ENCODE assay signal across 25 mouse cellular contexts in the genomic region with DNA sequence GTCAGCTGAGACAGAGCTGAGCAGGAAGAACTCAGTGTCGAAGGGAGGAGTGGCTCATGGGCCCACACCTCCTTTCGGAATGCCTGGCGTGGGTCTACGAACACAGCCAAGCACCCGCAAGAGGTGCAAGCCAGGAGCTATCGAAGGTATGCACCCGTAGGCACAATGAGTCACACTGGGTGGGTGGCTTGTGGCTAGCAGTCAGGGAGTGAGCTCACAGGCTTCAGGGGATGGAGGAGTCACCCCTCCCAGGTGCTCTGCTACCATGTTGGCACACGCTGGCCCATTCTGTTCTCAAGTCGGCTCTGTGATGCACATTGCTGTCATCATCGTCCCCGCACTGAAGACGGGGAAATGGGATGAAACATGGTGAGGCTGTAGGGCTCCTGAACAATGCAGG.
DNase-seq lines count a peak whose midpoint lies in the region; ATAC-seq lines count a peak whose summit lies in the region.
"Had no signal": no experiment of that assay in that cellular context is flagged by ENCODE, and none has a peak within 500 bp of the region (broad histone marks: within the 10 kb centered on the region; RNA-seq: fewer than 3 reads in every experiment).

No protein-coding gene starts in this region.

- H3K4me1 ChIP-seq in limb, embryonic 15.5 days = 0 out of 2 replicates have a peak, but pooled peaks cover 6% of the 10 kb centered on the region
- H3K4me1 ChIP-seq in limb, embryonic 10.5 days = no peaks in the 10 kb centered on the region; the same call in none of the 2 replicates
- H3K4me1 ChIP-seq: embryonic facial prominence, embryonic 12.5 days had no signal

- ATAC-seq in limb, embryonic 15.5 days (ENCODE audit: insufficient number of reproducible peaks, low FRiP score, low TSS enrichment, low read depth) = 0 out of 2 replicates have a peak, but pooled peaks have one; percentile 40
- ATAC-seq: forebrain, embryonic 14.5 days; inflammation-experienced regulatory T-cells, adult 6 months; midbrain, embryonic 13.5 days had no signal

- no peak overlapping the region for H3K27ac ChIP-seq in limb, embryonic 15.5 days
- H3K27ac ChIP-seq in limb, embryonic 10.5 days = no peak overlapping the region
- H3K27ac ChIP-seq: embryonic facial prominence, embryonic 12.5 days; heart, adult 2 months; hindbrain, embryonic 10.5 days; hindbrain, embryonic 15.5 days; liver, embryonic 14.5 days; macrophage; midbrain, embryonic 13.5 days; neural tube, embryonic 13.5 days had no signal

- H3K9ac ChIP-seq in limb, embryonic 15.5 days = no peak overlapping the region
- H3K9ac ChIP-seq: embryonic facial prominence, embryonic 12.5 days; heart, embryonic 12.5 days; hindbrain, embryonic 15.5 days; liver, embryonic 14.5 days; midbrain, embryonic 13.5 days; neural tube, embryonic 13.5 days had no signal

- no peak overlapping the region for H3K4me2 ChIP-seq in limb, embryonic 15.5 days
- H3K4me2 ChIP-seq: embryonic facial prominence, embryonic 12.5 days; heart, embryonic 12.5 days; hindbrain, embryonic 15.5 days; midbrain, embryonic 13.5 days; neural tube, embryonic 13.5 days had no signal

- peaks cover 9% of the 10 kb centered on the region; the same call in 1 of the 2 replicates for H3K27me3 ChIP-seq in limb, embryonic 15.5 days
- H3K27me3 ChIP-seq in limb, embryonic 10.5 days (ENCODE audit: low read depth, poor library complexity, severe bottlenecking) = peaks cover 22% of the 10 kb centered on the region; the same call in 1 of the 2 replicates
- H3K27me3 ChIP-seq: CH12.LX had no signal

- WGBS in limb, embryonic 15.5 days = 73% methylated on average over 12 of the region's 12 CpGs
- WGBS in limb, embryonic 10.5 days = 95% methylated on average over 12 of the region's 12 CpGs

- no peaks in the 10 kb centered on the region for H3K9me3 ChIP-seq in limb, embryonic 15.5 days
- no peaks in the 10 kb centered on the region for H3K9me3 ChIP-seq in limb, embryonic 10.5 days (replicated peaks)
- H3K9me3 ChIP-seq: embryonic facial prominence, embryonic 12.5 days; heart, embryonic 12.5 days; hindbrain, embryonic 10.5 days; hindbrain, embryonic 15.5 days; midbrain, embryonic 13.5 days; neural tube, embryonic 13.5 days had no signal

- H3K36me3 ChIP-seq in limb, embryonic 15.5 days = no peaks in the 10 kb centered on the region
- no peaks in the 10 kb centered on the region for H3K36me3 ChIP-seq in limb, embryonic 10.5 days
- H3K36me3 ChIP-seq: embryonic facial prominence, embryonic 12.5 days; heart, embryonic 12.5 days; hindbrain, embryonic 10.5 days; hindbrain, embryonic 15.5 days; midbrain, embryonic 13.5 days; neural tube, embryonic 13.5 days had no signal

- no peak overlapping the region for H3K4me3 ChIP-seq in limb, embryonic 15.5 days
- no peak overlapping the region for H3K4me3 ChIP-seq in limb, embryonic 10.5 days
- H3K4me3 ChIP-seq: embryonic facial prominence, embryonic 12.5 days; heart, adult 2 months; heart, embryonic 12.5 days; hindbrain, embryonic 10.5 days; hindbrain, embryonic 15.5 days; midbrain, embryonic 13.5 days; neural tube, embryonic 13.5 days had no signal

- DNase-seq in limb, embryonic 10.5 days (ENCODE audit: low spot score) = no peak
- DNase-seq in urinary bladder, postnatal 25 days (ENCODE audit: low spot score) = peak; percentile 12
- no peak for DNase-seq in urinary bladder, postnatal 4 days (ENCODE audit: low spot score in 2 of 2)
- peak; percentile 30 for DNase-seq in gonadal fat pad, adult 2 months (ENCODE audit: low read depth)
- no peak for DNase-seq in T-cell, adult 2 months (ENCODE audit: low spot score)
- no peak for DNase-seq in gastrocnemius, adult 18-20 months (ENCODE audit: low spot score)
- DNase-seq: embryo, embryonic 11 days; gastrocnemius, postnatal 14 days; heart, adult 2 months; kidney, adult 11 months; kidney, postnatal 14 days; liver; lung, adult 2 months had no signal

Comparison
In these comparisons a context has a peak if more than half of its experiments do, and no peak if none do; other contexts are left out.
1. DNase-seq: peak in urinary bladder, postnatal 25 days (single experiment) and gonadal fat pad, adult 2 months (single experiment); none in limb, embryonic 10.5 days (single experiment), urinary bladder, postnatal 4 days (0 of 2), T-cell, adult 2 months (single experiment) and gastrocnemius, adult 18-20 months (single experiment).